Mouse (Mus musculus): ENCODE data around the gene Kcnq4. TPM values are rescaled to one million over a fixed set of nuclear protein-coding genes. Genes with fewer than 3 reads are reported as not detected.

The Kcnq4 gene
- polyA plus RNA-seq, 1 experiment from 2014 or later = 0.67 TPM

GRCm38 (mm10) chr4:120687282-120687681 is 61.1 kb downstream of the Kcnq4 start:
- 16% methylated on average over 6 of the region's 6 CpGs for WGBS
- ATAC-seq (replicated peaks; ENCODE audit: low FRiP score, low read depth) (no peak), DNase-seq (ENCODE audit: low spot score) (no peak)
- no peak overlapping the region for H3K4me3 ChIP-seq (replicated peaks; ENCODE audit: low read depth, low read length)
- no peaks in the 10 kb centered on the region for H3K36me3 ChIP-seq (ENCODE audit: insufficient read depth, low read length)
- no peak overlapping the region for H3K9ac ChIP-seq (ENCODE audit: low read depth, low read length)
- H3K27ac ChIP-seq = no peak overlapping the region
- no peak for TF ChIP-seq CTCF (IDR thresholded peaks at IDR 0.05; ENCODE audit: low read depth)
- no peaks in the 10 kb centered on the region for H3K27me3 ChIP-seq (ENCODE audit: insufficient read depth, low read length)
- H3K9me3 ChIP-seq (replicated peaks; ENCODE audit: low read length) = no peaks in the 10 kb centered on the region
- H3K4me1 ChIP-seq (replicated peaks; ENCODE audit: insufficient read depth, low read length) = no peaks in the 10 kb centered on the region
- no peak overlapping the region for H3K4me2 ChIP-seq (ENCODE audit: low read length)

- ATAC-seq (replicated peaks; ENCODE audit: low FRiP score, low read depth) = no peak
- Histone ChIP-seq H3K27me3 (ENCODE audit: insufficient read depth, low read length) (no peaks in the 10 kb centered on the region), H3K4me1 (replicated peaks; ENCODE audit: insufficient read depth, low read length) (no peaks in the 10 kb centered on the region), H3K4me3 (replicated peaks; ENCODE audit: low read depth, low read length) (no peak overlapping the region), H3K9me3 (replicated peaks; ENCODE audit: low read length) (no peaks in the 10 kb centered on the region), H3K4me2 (ENCODE audit: low read length) (no peak overlapping the region), H3K36me3 (ENCODE audit: insufficient read depth, low read length) (no peaks in the 10 kb centered on the region), H3K27ac (no peak overlapping the region), H3K9ac (ENCODE audit: low read depth, low read length) (no peak overlapping the region)
- DNase-seq (ENCODE audit: low spot score) = no peak
- no peak for TF ChIP-seq CTCF (IDR thresholded peaks at IDR 0.05; ENCODE audit: low read depth)
- 61% methylated on average over 9 of the region's 9 CpGs for WGBS
Observed at GRCm38 (mm10) chr4:120683278-120683997, 65.0 kb downstream of the Kcnq4 start.

GRCm38 (mm10) chr4:120682168-120682567 is 66.2 kb downstream of the Kcnq4 start:
- H3K27ac ChIP-seq = no peak overlapping the region
- WGBS = 40% methylated on average over 10 of the region's 10 CpGs
- no peaks in the 10 kb centered on the region for H3K27me3 ChIP-seq (ENCODE audit: insufficient read depth, low read length)
- H3K36me3 ChIP-seq (ENCODE audit: insufficient read depth, low read length) = no peaks in the 10 kb centered on the region
- H3K4me1 ChIP-seq (replicated peaks; ENCODE audit: insufficient read depth, low read length) = no peaks in the 10 kb centered on the region
- no peaks in the 10 kb centered on the region for H3K9me3 ChIP-seq (replicated peaks; ENCODE audit: low read length)
- H3K4me3 ChIP-seq (replicated peaks; ENCODE audit: low read depth, low read length) = no peak overlapping the region
- H3K9ac ChIP-seq (ENCODE audit: low read depth, low read length) = no peak overlapping the region
- H3K4me2 ChIP-seq (ENCODE audit: low read length) = no peak overlapping the region
- DNase-seq (ENCODE audit: low spot score) (no peak), ATAC-seq (replicated peaks; ENCODE audit: low FRiP score, low read depth) (no peak)
- peak; percentile 72 for TF ChIP-seq CTCF (IDR thresholded peaks at IDR 0.05; ENCODE audit: low read depth)

- Histone ChIP-seq H3K27me3 (ENCODE audit: insufficient read depth, low read length) (no peaks in the 10 kb centered on the region), H3K4me2 (ENCODE audit: low read length) (no peak overlapping the region), H3K27ac (no peak overlapping the region), H3K9ac (ENCODE audit: low read depth, low read length) (no peak overlapping the region), H3K9me3 (replicated peaks; ENCODE audit: low read length) (no peaks in the 10 kb centered on the region), H3K4me3 (replicated peaks; ENCODE audit: low read depth, low read length) (no peak overlapping the region), H3K4me1 (replicated peaks; ENCODE audit: insufficient read depth, low read length) (no peaks in the 10 kb centered on the region), H3K36me3 (ENCODE audit: insufficient read depth, low read length) (no peaks in the 10 kb centered on the region)
- peak; percentile 76 for TF ChIP-seq CTCF (IDR thresholded peaks at IDR 0.05; ENCODE audit: low read depth)
- WGBS = 58% methylated on average over 7 of the region's 7 CpGs
- DNase-seq (ENCODE audit: low spot score) = peak; percentile 33
- ATAC-seq (replicated peaks; ENCODE audit: low FRiP score, low read depth) = no peak
Observed at GRCm38 (mm10) chr4:120680953-120681352, 67.5 kb downstream of the Kcnq4 start.

GRCm38 (mm10) chr4:120675640-120676039 is 72.8 kb downstream of the Kcnq4 start:
- no peak for TF ChIP-seq CTCF (IDR thresholded peaks at IDR 0.05; ENCODE audit: low read depth)
- no peak for ATAC-seq (replicated peaks; ENCODE audit: low FRiP score, low read depth)

GRCm38 (mm10) chr4:120674775-120675451 is 73.5 kb downstream of the Kcnq4 start:
- TF ChIP-seq CTCF (IDR thresholded peaks at IDR 0.05; ENCODE audit: low read depth) = no peak
- Histone ChIP-seq H3K9ac (ENCODE audit: low read depth, low read length) (no peak overlapping the region), H3K4me2 (ENCODE audit: low read length) (no peak overlapping the region), H3K9me3 (replicated peaks; ENCODE audit: low read length) (no peaks in the 10 kb centered on the region), H3K4me1 (replicated peaks; ENCODE audit: insufficient read depth, low read length) (no peaks in the 10 kb centered on the region), H3K4me3 (replicated peaks; ENCODE audit: low read depth, low read length) (no peak overlapping the region), H3K36me3 (ENCODE audit: insufficient read depth, low read length) (no peaks in the 10 kb centered on the region), H3K27me3 (ENCODE audit: insufficient read depth, low read length) (no peaks in the 10 kb centered on the region), H3K27ac (no peak overlapping the region)
- ATAC-seq (replicated peaks; ENCODE audit: low FRiP score, low read depth) (no peak), DNase-seq (ENCODE audit: low spot score) (no peak)
- 77% methylated on average over 8 of the region's 8 CpGs for WGBS

More at GRCm38 (mm10) chr4:120675640-120676039, 72.8 kb downstream of the Kcnq4 start:
- Histone ChIP-seq H3K27me3 (ENCODE audit: insufficient read depth, low read length) (no peaks in the 10 kb centered on the region), H3K4me3 (replicated peaks; ENCODE audit: low read depth, low read length) (no peak overlapping the region), H3K4me1 (replicated peaks; ENCODE audit: insufficient read depth, low read length) (no peaks in the 10 kb centered on the region), H3K27ac (no peak overlapping the region), H3K9ac (ENCODE audit: low read depth, low read length) (no peak overlapping the region), H3K9me3 (replicated peaks; ENCODE audit: low read length) (no peaks in the 10 kb centered on the region), H3K4me2 (ENCODE audit: low read length) (no peak overlapping the region), H3K36me3 (ENCODE audit: insufficient read depth, low read length) (no peaks in the 10 kb centered on the region)
- DNase-seq (ENCODE audit: low spot score) = no peak
- WGBS = 67% methylated on average over 2 of the region's 2 CpGs
